Mouse (Mus musculus): ENCODE data around the gene Gm42669.

Gm42669 gene

GRCm38 (mm10) chr5:107521386-107521785 lies 14.0 kb downstream of the Gm42669 start:
- no peak for DNase-seq (ENCODE audit: low spot score in 2 of 2)

GRCm38 (mm10) chr5:107521897-107522296 lies 14.5 kb downstream of the Gm42669 start:
- no peak for DNase-seq (ENCODE audit: low spot score in 2 of 2)

- DNase-seq (ENCODE audit: low spot score in 2 of 2), result no peak
These were observed 16.9 kb downstream of the Gm42669 start for GRCm38 (mm10) chr5:107524281-107524680.

GRCm38 (mm10) chr5:107528856-107529255 lies 21.4 kb downstream of the Gm42669 start:
- no peak for DNase-seq (ENCODE audit: low spot score in 2 of 2)

- DNase-seq (ENCODE audit: low spot score in 2 of 2), result no peak
These were observed 26.2 kb downstream of the Gm42669 start for GRCm38 (mm10) chr5:107533590-107533989.

- DNase-seq (ENCODE audit: low spot score in 2 of 2), result no peak
These were observed 27.2 kb downstream of the Gm42669 start, which contains the start of gene 1700028K03Rik for GRCm38 (mm10) chr5:107534581-107534980. 1700028K03Rik (plus strand) TSS chr5:107534709.

- DNase-seq (ENCODE audit: low spot score in 2 of 2), result no peak
These were observed 34.3 kb downstream of the Gm42669 start for GRCm38 (mm10) chr5:107541696-107542095.

GRCm38 (mm10) chr5:107545927-107546326 lies 38.5 kb downstream of the Gm42669 start:
- no peak for DNase-seq (ENCODE audit: low spot score in 2 of 2)

- no peak for DNase-seq (ENCODE audit: low spot score in 2 of 2)
These were observed 40.5 kb downstream of the Gm42669 start for GRCm38 (mm10) chr5:107547955-107548354.

- no peak for DNase-seq (ENCODE audit: low spot score in 2 of 2)
These were observed 41.0 kb downstream of the Gm42669 start for GRCm38 (mm10) chr5:107548444-107548843.

- DNase-seq (ENCODE audit: low spot score in 2 of 2), result no peak
These were observed 46.9 kb downstream of the Gm42669 start for GRCm38 (mm10) chr5:107554336-107554735.

- DNase-seq (ENCODE audit: low spot score in 2 of 2), result no peak
These were observed 49.5 kb downstream of the Gm42669 start for GRCm38 (mm10) chr5:107556969-107557368.

- no peak for DNase-seq (ENCODE audit: low spot score in 2 of 2)
These were observed 61.7 kb downstream of the Gm42669 start for GRCm38 (mm10) chr5:107569148-107569547.

- DNase-seq (ENCODE audit: low spot score in 2 of 2), result peak; percentile 85 to 95
These were observed 90.1 kb downstream of the Gm42669 start, which contains the start of the genes Rpap2 and Glmn for GRCm38 (mm10) chr5:107597301-107598077. Rpap2 (plus strand) TSS chr5:107597373. Glmn (minus strand) TSS chr5:107597888.

- no peak for DNase-seq (ENCODE audit: low spot score in 2 of 2)
These were observed 91.0 kb downstream of the Gm42669 start for GRCm38 (mm10) chr5:107598380-107598779.

GRCm38 (mm10) chr5:107611224-107611623 lies 103.8 kb downstream of the Gm42669 start:
- peak; percentile 57 to 74 for DNase-seq (ENCODE audit: low spot score in 2 of 2)

- DNase-seq (ENCODE audit: low spot score in 2 of 2), result no peak
These were observed 110.6 kb downstream of the Gm42669 start for GRCm38 (mm10) chr5:107617986-107618385.

- DNase-seq (ENCODE audit: low spot score in 2 of 2), result no peak
These were observed 113.9 kb downstream of the Gm42669 start for GRCm38 (mm10) chr5:107621327-107621726.

Measured in spleen, postnatal 4 days (tissue).